Mouse (Mus musculus): ENCODE results near the gene Hpd. TPM values are rescaled to one million over a fixed set of nuclear protein-coding genes. Genes with fewer than 3 reads are reported as not detected.

Gene Hpd
- polyA plus RNA-seq, 1 experiment from 2014 or later = not detected

GRCm38 (mm10) chr5:123141555-123142160 lies 40.9 kb downstream of the Hpd start:
- no peaks in the 10 kb centered on the region for H3K36me3 ChIP-seq (ENCODE audit: control insufficient read depth, insufficient read depth, low read length)
- H3K9ac ChIP-seq (ENCODE audit: low read depth, low read length) = peak overlapping the region; percentile 100
- peaks cover 39% of the 10 kb centered on the region for H3K4me1 ChIP-seq (ENCODE audit: control insufficient read depth, insufficient read depth, low read length)
- H3K4me2 ChIP-seq (ENCODE audit: low read length) = peak overlapping the region; percentile 95
- no peak for ATAC-seq
- peak overlapping the region; percentile 100 for H3K27ac ChIP-seq (ENCODE audit: low read length)
- no peaks in the 10 kb centered on the region for H3K9me3 ChIP-seq (replicated peaks; ENCODE audit: control insufficient read depth, low read length, poor library complexity, severe bottlenecking)
- under 1% methylated on average over 37 of the region's 38 CpGs for WGBS
- H3K4me3 ChIP-seq (ENCODE audit: low read depth, low read length) = peak overlapping the region; percentile 94
- no peaks in the 10 kb centered on the region for H3K27me3 ChIP-seq (ENCODE audit: control insufficient read depth, insufficient read depth, low read depth, low read length)

- H3K4me3 ChIP-seq (ENCODE audit: low read depth, low read length) = peak overlapping the region; percentile 94
- 0% methylated on average over 31 of the region's 31 CpGs for WGBS
- H3K36me3 ChIP-seq (ENCODE audit: control insufficient read depth, insufficient read depth, low read length) = no peaks in the 10 kb centered on the region
- H3K9ac ChIP-seq (ENCODE audit: low read depth, low read length) = peak overlapping the region; percentile 100
- H3K27ac ChIP-seq (ENCODE audit: low read length) = peak overlapping the region; percentile 100
- peak; percentile 74 for ATAC-seq
- H3K4me1 ChIP-seq (ENCODE audit: control insufficient read depth, insufficient read depth, low read length) = peaks cover 41% of the 10 kb centered on the region
- H3K27me3 ChIP-seq (ENCODE audit: control insufficient read depth, insufficient read depth, low read depth, low read length) = no peaks in the 10 kb centered on the region
- peak overlapping the region; percentile 95 for H3K4me2 ChIP-seq (ENCODE audit: low read length)
- no peaks in the 10 kb centered on the region for H3K9me3 ChIP-seq (replicated peaks; ENCODE audit: control insufficient read depth, low read length, poor library complexity, severe bottlenecking)
Measured at GRCm38 (mm10) chr5:123140694-123141554, 41.6 kb downstream of the Hpd start.

- Histone ChIP-seq H3K27ac (ENCODE audit: low read length) (peak overlapping the region; percentile 100), H3K4me2 (ENCODE audit: low read length) (peak overlapping the region; percentile 87), H3K4me3 (ENCODE audit: low read depth, low read length) (peak overlapping the region; percentile 94), H3K36me3 (ENCODE audit: control insufficient read depth, insufficient read depth, low read length) (no peaks in the 10 kb centered on the region), H3K4me1 (ENCODE audit: control insufficient read depth, insufficient read depth, low read length) (peaks cover 40% of the 10 kb centered on the region), H3K27me3 (ENCODE audit: control insufficient read depth, insufficient read depth, low read depth, low read length) (no peaks in the 10 kb centered on the region), H3K9me3 (replicated peaks; ENCODE audit: control insufficient read depth, low read length, poor library complexity, severe bottlenecking) (no peaks in the 10 kb centered on the region), H3K9ac (ENCODE audit: low read depth, low read length) (peak overlapping the region; percentile 100)
- ATAC-seq = no peak
- WGBS = under 1% methylated on average over 28 of the region's 28 CpGs
Measured at GRCm38 (mm10) chr5:123139722-123140627, 42.6 kb downstream of the Hpd start.

GRCm38 (mm10) chr5:123138953-123139721 lies 43.4 kb downstream of the Hpd start:
- Histone ChIP-seq H3K9ac (ENCODE audit: low read depth, low read length) (peak overlapping the region; percentile 100), H3K4me3 (ENCODE audit: low read depth, low read length) (peak overlapping the region; percentile 94), H3K4me2 (ENCODE audit: low read length) (peak overlapping the region; percentile 87), H3K9me3 (replicated peaks; ENCODE audit: control insufficient read depth, low read length, poor library complexity, severe bottlenecking) (no peaks in the 10 kb centered on the region), H3K4me1 (ENCODE audit: control insufficient read depth, insufficient read depth, low read length) (peaks cover 40% of the 10 kb centered on the region), H3K36me3 (ENCODE audit: control insufficient read depth, insufficient read depth, low read length) (no peaks in the 10 kb centered on the region), H3K27ac (ENCODE audit: low read length) (peak overlapping the region; percentile 100), H3K27me3 (ENCODE audit: control insufficient read depth, insufficient read depth, low read depth, low read length) (no peaks in the 10 kb centered on the region)
- ATAC-seq = no peak
- WGBS = under 1% methylated on average over 39 of the region's 39 CpGs

- Histone ChIP-seq H3K9me3 (replicated peaks; ENCODE audit: control insufficient read depth, low read length, poor library complexity, severe bottlenecking) (no peaks in the 10 kb centered on the region), H3K4me2 (ENCODE audit: low read length) (peak overlapping the region; percentile 87), H3K27me3 (ENCODE audit: control insufficient read depth, insufficient read depth, low read depth, low read length) (no peaks in the 10 kb centered on the region), H3K36me3 (ENCODE audit: control insufficient read depth, insufficient read depth, low read length) (no peaks in the 10 kb centered on the region), H3K27ac (ENCODE audit: low read length) (peak overlapping the region; percentile 100), H3K9ac (ENCODE audit: low read depth, low read length) (peak overlapping the region; percentile 100), H3K4me3 (ENCODE audit: low read depth, low read length) (peak overlapping the region; percentile 94), H3K4me1 (ENCODE audit: control insufficient read depth, insufficient read depth, low read length) (peaks cover 43% of the 10 kb centered on the region)
- 0% methylated on average over 26 of the region's 40 CpGs for WGBS
- ATAC-seq = no peak
Measured at GRCm38 (mm10) chr5:123138230-123138911, 44.2 kb downstream of the Hpd start.

- H3K4me1 ChIP-seq (ENCODE audit: control insufficient read depth, insufficient read depth, low read length) = peaks cover 47% of the 10 kb centered on the region
- H3K9me3 ChIP-seq (replicated peaks; ENCODE audit: control insufficient read depth, low read length, poor library complexity, severe bottlenecking) = no peaks in the 10 kb centered on the region
- peak overlapping the region; percentile 94 for H3K4me3 ChIP-seq (ENCODE audit: low read depth, low read length)
- peak overlapping the region; percentile 87 for H3K4me2 ChIP-seq (ENCODE audit: low read length)
- H3K27ac ChIP-seq (ENCODE audit: low read length) = peak overlapping the region; percentile 100
- WGBS = under 1% methylated on average over 5 of the region's 6 CpGs
- H3K36me3 ChIP-seq (ENCODE audit: control insufficient read depth, insufficient read depth, low read length) = no peaks in the 10 kb centered on the region
- no peaks in the 10 kb centered on the region for H3K27me3 ChIP-seq (ENCODE audit: control insufficient read depth, insufficient read depth, low read depth, low read length)
- peak overlapping the region; percentile 100 for H3K9ac ChIP-seq (ENCODE audit: low read depth, low read length)
- no peak for ATAC-seq
Measured at GRCm38 (mm10) chr5:123137910-123138229, 44.7 kb downstream of the Hpd start.

GRCm38 (mm10) chr5:123137044-123137909 lies 45.2 kb downstream of the Hpd start:
- H3K9ac ChIP-seq (ENCODE audit: low read depth, low read length) = peak overlapping the region; percentile 100
- H3K4me3 ChIP-seq (ENCODE audit: low read depth, low read length) = peak overlapping the region; percentile 94
- WGBS = 1% methylated on average over 20 of the region's 20 CpGs
- peaks cover 53% of the 10 kb centered on the region for H3K4me1 ChIP-seq (ENCODE audit: control insufficient read depth, insufficient read depth, low read length)
- ATAC-seq = no peak
- no peaks in the 10 kb centered on the region for H3K36me3 ChIP-seq (ENCODE audit: control insufficient read depth, insufficient read depth, low read length)
- H3K4me2 ChIP-seq (ENCODE audit: low read length) = peak overlapping the region; percentile 87
- H3K9me3 ChIP-seq (replicated peaks; ENCODE audit: control insufficient read depth, low read length, poor library complexity, severe bottlenecking) = no peaks in the 10 kb centered on the region
- H3K27me3 ChIP-seq (ENCODE audit: control insufficient read depth, insufficient read depth, low read depth, low read length) = no peaks in the 10 kb centered on the region
- peak overlapping the region; percentile 100 for H3K27ac ChIP-seq (ENCODE audit: low read length)
